Mouse (Mus musculus) ovary, postnatal 10 days (tissue): Measurements from ENCODE around the gene Ttll11.

Source experiments
- DNase-seq: peaks from one replicate; pipeline ENCODE4 v3.0.0; 2022; ENCODE audit warnings: low spot score

Gene Ttll11

DNA sequence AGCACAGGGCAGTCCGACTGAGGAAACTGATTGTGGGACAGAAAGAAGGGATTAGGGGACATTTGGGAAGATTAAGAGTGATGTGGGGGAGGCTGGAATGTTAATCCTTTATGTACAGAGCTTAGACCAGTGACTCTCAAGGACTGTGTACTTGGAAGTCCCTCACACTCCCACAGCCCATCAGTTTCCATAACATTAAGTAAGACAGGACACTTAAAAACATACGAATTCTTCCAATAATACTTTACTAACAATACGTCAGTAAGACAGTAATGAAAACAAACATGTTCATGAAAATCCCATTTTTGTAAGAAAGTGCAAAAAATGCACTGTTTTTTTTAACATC is 127.6 kb downstream of the Ttll11 start:
- DNase-seq: no peak

DNA sequence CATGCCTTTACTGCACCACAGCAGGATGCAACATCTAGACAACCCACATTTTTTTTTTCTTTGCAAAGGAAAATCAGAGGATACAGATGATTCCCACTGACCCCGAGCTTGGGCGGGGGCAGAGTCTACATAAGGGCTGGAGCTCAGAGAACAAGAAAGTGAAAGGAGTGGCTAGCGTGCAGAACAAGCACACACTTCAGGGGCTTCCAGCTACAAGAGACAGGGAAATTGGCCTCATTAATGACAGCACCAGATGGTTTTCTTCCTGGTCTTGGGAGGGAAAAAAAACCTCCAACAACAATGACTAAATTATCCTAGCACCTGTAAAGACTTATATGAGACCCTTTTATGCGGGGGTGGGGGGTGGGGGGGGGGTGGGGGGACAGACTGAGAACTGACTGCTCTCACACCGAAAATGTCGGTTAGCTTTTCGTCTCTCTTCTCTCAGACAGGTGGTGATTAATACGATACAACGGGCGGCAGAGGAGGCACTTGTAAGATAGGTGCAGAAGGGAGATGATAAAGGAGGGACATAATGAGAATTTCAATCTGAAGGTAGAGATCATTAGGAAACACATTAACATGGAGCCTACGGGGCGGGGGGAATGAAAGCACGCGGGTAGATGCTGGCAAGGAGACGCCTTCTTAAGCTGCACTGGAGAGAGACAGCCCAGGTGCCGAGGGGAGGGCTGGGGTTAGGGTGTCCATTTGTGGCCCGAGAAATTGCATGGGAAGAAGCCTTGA is 128.1 kb downstream of the Ttll11 start:
- DNase-seq: no peak

DNA sequence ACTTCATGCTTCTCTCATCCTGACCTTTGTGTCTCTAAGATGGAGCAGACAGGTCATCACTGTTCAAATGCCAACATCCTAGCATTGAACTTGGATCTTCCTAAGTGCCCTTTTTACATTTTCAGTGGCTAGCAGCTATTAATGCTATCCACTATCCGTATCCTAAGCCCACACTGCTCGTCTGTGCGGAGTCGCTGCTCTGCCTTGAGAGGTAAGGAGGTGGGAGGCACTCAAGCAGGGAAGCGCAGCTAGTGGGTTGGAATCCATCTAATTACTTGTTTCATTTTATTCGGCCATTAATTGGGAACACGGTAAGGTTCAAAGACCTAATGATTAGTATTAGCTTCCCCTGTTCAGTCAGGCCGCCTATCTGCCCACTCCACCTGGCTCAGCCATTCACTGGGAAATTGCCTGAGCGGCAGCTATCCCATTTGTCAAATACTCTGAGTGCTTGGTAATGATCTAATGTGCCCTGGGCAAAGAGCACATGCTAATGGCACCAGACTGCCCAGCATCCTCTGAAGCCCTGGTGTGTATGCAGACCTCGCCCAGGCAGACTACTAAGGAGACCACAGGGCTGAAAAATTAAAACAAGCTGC is 130.0 kb downstream of the Ttll11 start:
- no peak for DNase-seq

DNA sequence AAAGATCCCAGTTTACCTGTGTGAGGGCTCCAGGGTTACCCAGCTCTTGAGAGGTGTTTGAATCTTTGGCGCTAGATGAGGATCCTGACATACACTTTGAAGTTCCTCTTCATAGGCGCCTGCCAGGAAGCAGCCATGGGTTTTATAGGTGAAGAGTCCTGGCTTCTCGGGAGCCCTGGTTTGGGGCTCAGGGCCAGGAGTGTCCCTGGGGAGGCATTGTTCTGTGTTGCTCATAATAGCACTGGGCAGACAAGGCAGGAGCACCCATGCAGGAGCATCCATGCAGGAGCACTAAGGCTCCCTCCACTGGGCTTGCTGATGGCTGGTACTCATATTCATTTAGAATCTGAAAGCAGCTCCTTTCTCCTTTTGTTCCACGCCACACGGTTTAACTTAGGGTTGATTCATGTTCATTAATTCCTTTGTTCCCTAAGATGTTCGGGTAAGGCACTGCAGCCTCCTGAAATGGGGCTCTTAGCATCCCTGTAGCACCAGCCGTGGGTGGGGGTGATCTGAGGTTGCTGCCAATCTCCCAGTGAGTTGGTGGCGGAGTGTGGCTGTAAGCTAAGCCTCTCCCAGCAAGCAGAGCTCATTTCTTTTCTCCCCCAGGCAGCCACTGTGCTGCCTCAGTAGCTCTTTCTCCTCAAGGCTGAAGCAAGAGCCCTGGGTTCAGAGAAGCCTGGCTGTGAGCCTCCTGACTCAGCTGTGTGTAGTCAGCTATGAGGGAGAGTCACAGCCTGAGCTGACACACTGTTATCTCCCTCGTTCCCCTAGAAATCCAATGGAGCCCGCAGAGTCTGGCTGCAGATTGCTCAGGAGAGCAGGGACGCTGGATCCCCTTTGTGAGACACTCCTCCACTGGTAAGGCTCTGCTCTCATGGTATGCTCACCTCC is 133.9 kb downstream of the Ttll11 start:
- no peak for DNase-seq

DNA sequence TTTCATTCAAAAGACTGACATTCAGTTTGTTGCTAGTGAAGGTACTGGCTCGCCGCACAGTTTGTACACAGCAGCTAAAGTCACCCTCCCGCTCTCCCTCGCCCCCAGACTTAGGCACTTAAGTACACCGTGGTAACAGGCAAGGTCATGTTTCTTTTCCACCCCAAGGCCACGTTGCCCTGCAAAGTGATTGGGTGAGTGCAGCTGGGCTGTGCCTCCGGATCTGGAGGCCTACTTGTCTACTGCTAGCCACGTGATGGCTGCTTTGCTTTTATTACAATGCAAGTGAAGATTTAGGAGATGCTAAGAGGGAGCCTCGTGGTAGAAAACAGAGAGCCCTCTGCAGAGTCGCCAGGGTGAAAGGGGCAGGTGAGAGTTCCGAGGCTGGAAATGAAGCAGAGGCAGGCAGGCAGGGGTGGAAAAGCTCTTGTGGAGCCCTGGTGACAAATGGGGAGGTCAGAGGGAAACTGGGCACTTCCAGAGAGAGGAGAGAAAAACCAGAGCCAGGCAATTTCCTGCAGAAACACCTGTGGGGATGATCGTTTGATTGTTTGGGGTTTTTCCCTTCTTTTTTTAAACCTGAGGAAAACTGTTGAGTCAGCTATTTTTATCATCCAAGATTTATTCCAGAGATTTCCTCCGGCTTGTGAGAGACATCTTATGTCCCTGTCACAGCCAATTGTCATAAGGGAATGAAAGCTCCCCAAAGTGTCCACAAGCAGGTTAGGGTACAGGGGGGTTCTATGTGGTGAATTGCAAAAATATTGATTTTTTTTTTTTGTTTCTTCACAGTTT is 135.6 kb downstream of the Ttll11 start:
- no peak for DNase-seq

DNA sequence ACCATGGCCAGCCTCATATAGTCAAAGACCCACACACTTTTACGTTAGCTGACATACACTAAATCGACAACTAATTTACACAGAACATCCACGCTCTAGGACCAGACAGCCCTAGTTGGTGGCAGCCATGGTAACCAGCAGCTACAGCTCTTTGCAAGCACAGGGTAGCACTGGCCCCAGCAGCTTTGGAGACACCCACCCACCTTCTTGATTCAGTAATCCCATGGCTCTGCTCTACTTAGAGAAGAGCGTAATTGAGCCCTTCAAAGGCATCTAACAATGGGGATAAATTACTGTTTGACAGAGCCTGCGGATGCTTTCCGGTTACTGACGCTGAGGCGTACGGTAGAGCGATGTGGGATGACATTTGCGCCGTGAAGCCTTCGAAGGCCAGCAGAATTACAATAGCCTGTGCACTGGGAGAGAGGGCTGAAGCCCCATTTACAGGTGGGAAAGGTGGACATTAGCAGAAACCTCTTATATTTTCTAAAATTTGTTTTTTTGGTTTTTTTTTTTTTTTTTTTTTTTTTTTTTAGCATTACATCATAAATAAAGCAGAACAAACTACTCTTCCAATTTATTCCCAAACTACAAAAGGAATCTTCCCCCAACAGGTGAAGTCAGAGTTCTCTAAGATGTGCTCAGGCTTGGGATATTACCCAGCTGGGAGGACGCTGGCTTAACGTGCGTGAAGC is 136.8 kb downstream of the Ttll11 start:
- no peak for DNase-seq

DNA sequence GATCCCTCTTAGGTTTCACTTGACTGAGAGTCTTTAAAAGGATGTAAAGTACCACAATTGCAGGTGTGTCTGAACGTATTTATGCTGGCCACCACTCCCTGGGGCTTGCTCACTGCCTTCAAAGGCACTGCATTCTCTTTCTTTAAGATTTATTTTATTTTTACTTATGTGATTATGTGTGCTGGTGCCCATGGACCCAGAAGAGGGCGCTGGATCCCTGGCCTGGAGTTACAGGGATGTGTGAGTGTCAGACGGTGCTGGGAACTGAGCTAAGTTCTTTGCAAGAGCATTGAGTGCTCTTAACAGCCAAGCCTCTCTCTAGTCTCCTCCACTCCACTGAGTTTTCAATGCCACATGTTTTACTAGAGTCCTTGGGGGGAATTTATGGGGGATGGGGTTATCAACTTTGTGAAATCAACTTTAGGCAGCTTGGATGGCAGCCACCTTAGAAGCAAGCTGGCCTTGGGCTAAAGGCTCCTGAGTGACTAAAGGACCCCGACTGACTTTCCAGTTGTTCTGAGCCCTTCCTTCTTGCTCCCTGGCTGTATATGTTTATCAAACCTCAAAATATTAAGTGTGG is 137.8 kb downstream of the Ttll11 start:
- DNase-seq: no peak

DNA sequence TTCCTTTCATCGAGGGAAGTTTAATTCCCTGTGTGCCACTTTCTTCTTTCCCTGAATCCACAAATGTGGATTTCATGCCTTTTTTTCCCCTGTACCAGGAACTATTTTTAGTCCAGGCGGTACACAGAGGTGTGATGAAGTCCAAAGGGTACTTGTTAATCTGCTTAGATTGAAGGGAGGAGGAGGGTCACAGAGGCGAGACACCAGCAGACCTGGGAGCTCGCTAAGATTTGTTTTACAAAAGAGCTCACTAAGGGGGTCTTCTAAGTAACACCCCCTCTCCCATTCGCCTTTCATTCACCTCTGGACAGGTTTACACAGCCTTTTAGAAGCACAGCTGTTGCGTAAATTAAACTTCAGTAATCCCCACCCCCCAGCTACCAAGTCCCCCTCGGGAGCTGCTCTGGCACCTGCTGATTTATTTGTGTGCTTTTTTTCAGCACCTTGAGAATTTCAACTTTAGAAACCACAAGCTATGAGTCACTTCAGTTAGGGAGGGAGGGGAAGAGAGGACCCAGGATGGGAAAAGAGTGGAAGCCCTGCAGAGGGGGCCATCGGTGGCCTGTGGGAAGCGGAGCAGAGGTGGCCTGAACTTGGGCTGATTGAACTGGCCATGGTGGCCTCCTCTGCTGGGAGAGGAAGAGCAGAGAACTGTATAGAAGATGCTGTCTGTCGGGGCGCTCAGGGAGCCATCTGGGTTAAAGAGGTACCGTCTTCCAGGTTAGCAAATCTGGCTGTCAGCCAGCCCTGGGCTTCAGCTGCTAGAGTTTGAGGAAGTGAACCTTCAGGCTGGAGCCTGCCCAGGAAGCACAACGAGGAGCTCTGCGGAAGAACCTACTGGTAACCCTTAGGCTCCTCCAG is 138.5 kb downstream of the Ttll11 start:
- DNase-seq: no peak

DNA sequence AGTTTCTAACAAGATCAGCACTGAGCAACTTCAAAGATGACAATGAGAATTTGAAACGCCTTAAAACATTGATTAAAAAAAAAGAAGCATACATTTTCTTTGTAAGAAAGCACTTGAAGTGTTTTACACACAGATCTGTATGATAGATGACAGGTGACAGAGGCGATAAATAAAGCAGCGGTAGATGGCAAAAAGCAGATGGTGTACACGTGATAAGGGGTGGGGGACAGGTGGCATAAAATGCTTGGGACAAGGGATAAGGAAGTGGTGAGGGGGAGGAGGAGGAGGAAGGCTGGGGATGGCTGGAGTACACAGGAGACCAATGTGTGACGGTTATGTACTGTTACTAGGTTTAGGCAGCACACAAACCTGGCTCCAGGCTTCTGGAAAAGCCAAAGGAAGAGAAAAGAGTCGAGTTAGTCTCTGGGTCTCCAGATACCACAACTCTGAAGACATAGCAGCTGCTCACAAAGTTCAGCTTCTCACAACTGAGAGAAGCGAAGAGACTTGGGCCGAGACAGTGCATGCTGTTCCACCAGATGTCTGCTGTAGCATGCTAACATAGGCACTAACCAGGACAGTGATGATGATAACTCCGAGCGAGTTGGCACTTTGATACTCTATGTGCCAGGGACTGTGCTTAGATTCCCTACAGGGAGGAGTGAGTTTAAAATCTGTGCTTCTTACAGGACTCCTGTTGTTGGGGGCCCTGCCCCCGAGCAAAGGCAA is 140.8 kb downstream of the Ttll11 start:
- no peak for DNase-seq

DNA sequence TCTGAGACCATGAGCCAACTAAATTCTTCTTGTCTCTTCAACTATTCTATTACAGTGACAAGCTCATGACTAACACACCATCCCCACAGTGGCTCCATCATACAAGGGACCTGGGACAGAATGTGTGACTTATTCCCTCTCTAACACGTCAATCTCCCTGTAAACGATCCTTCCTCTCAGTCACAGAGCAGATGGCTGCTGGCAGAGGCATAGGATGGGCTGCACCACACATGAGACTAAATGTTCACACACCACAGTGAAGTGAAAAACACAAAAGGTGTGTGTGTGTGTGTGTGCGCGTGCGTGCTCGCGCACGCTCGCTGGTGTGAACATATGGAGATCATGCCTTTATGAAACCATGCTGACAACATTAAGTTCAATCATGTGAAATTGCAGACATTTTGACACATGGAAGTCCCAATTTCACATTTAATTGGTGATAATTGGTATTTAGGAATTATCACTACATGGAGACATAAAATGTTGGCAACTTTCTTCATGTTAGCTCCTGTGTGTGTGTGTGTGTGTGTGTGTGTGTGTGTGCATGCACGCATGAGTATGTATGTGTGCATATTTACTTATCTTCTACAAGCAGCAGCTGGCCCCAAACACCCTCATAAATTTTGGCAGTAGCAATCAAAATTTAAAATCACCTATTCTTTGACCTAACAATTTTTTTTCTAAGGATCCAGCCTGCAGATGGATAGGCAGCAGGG is 145.4 kb downstream of the Ttll11 start:
- no peak for DNase-seq

DNA sequence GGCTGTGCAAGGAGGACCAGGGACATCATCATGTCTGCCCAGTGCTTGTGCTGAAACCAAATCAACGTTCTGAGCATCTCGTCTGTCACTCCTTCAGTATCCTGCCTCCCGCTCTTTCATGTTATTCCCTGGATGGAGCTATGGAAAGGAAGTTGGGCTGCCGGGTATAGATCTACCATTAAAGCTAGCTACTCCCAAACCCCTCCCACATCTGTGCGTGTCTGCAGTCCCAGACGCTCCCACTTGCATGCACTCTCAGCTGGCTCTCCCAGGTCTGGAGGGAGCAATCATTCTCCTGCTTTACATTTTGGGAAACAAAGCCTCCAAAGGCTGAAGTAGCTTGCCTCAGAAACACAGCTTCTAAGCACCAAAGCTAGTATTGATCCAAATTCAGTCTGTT is 146.2 kb downstream of the Ttll11 start:
- DNase-seq: no peak

DNA sequence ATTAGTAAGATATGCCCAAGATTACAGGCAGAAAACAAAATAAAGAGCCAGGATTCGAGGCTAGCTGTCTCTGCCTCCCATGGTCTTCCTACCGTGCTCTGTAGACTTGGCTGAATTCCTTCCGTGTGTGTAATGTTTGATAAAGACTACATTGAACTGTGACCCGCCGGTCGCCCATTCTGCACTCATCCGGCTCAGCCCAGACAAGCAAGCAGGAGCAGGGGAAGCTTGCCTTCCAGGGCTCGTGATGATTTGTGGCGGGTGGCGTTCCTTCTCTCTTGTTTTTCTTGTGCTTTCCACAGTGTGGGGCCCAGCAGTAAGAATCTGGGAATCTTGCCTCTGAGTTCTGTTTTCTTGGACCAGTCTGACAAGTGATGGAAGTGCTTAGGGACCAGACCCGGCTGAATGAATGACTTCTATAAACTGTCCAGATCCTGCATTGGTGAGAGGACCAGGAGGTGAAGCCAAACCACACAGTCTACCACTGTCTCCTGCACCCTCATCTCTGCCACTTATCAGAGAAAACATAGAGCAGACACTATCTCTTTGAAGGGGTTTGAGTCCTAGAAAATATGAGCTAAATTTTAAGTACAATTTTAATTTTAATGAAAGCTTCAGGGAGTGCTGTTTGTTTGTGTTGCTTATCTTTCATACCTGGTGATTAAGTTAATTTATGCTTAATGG is 146.8 kb downstream of the Ttll11 start:
- no peak for DNase-seq

DNA sequence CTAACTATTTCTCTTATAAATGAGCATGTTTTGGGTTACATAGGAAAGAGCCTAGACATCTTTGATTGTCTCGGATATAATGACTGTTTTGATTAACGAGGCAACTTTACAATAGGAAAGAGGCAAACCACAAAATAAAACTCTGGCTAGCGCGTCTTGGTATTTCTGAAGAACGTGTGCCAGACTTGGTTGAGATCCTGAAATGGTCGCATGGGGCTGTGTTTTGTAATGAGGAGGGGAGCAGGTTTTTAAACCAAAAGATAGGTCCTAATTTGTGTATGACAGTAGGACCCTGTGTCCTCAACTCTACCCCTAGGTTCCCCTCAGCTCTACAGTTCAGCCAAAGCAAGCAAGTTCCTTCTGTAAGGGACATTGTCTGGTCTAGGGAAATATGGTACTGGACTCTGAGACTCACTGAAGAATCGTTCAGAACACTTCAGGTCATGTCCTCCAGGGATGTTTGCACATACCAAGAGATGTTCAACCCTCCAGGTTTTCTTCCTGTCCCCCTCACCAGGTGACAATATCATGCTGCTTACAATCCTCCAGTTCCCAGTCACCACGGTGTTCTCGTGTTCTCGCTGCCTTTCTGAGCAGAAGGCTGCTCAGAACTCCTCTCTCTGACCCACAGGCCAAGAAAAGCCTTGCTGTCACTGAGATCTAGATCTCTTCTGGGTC is 147.7 kb downstream of the Ttll11 start:
- no peak for DNase-seq

DNA sequence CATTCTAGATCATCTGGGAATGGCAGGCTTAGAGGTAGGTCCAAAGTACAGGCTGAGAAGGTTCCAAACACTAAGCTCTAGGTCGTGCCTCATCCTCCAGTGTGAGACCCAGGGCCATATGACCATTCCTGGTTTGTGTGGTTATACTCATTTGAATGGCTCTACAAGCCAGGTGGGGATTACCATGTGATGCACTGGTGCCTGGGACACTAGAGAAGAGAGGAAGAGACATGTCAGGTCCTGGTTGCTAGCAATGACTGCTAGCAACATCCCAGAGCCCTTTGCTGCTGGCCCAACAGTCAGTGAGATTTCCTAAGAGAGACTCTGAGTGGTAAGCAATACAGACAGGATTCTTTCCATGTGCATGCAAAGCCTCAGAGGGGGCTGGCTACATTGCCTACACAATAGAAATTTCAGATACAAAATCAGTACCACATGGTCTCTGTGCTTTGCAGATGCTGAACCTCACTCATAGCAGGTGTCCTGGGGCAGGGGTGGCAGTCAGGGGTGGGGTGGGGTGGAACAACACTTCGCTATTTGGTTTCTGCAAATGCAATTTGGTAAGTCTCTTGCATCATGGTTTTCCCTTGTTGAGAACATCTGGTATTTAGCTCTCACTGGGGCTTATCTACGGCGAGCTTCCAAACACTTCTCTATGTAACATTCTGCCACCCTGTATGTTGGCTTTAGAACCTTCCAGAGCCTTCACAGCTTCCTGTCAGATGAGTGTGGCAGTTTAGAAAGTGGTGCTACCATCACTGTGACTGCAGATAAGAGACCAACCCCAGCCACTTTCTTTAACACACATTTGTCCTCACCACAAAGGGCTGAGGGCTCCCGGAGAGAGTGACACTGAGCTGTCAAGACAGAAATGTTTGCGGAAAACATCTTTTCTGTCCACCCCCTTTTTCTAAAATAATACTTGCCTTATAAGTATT is 148.5 kb downstream of the Ttll11 start:
- DNase-seq: no peak

DNA sequence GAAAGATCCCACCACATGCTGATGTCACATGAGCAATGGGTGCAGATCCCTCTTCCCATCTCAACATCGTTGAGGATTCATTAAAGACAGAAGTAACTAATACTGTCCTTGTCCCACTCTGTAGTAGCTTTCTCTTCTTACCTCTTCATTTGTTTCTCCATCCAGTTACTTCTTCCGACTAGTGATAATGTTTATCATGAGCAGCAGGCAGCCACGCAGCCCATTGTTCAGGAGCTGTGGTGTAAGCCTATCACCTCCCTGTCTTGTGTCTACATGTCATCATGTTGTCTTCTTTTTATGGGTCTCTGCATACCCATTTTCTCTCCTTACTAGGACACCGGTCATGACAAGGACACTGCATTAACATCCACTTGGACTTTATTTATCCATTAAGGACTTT is 150.6 kb downstream of the Ttll11 start:
- DNase-seq: no peak

DNA sequence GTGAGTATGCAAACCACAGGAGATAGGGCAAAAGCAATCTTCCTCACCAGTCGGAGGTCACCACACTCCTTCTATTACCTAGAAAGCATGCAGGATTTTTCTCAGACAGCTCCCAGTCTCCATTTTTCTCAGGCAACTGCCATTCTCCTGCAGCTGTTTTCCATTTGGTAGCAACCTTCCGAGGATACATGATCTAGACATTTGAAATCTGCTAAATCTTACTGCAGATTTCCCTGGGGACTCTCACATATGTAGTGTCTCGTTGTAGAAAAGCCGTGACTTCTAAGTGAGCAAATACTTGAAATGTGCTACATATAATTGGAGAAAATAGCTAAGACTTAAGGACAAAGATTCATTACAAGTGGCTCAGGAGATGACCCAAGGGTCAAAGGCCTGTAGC is 151.8 kb downstream of the Ttll11 start:
- DNase-seq: no peak

DNA sequence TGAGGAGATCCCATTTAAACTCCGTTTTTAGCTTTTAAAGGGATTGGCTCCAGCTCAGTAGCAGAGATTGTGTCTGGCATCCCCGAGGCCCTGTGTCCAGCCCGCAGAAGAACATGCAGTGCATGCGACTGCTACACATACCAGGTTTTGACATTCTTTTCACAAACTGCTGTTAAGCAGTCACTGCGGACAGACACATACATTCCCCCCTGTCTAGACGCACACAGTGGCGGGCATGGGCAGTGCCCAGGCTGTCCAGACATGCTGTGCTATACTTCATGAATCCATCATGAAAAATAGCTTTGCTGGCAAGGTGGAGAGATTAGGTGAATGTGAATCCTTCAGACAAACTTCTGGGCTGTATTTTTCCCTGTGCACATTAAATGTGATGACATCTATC is 154.6 kb downstream of the Ttll11 start:
- DNase-seq: no peak
